Mouse (Mus musculus) thymus, postnatal 0 days (tissue): ENCODE measurements around the gene Pomgnt1. TPM values are rescaled to one million over a fixed set of nuclear protein-coding genes. Genes with fewer than 3 reads are reported as not detected.

Source experiments
- DNase-seq: peaks from one replicate; pipeline ENCODE4 v3.0.0-alpha.2; 2015; ENCODE audit warnings: low spot score
- polyA plus RNA-seq: library from polyadenylated mRNA; unstranded; fragments of >200 nt; fragmentation: Nextera tagmentation; extraction: Ambion mirVana; gene quantifications from 2 replicates; pipeline ENCODE4 v1.2.1, GENCODE M21; 2015

Gene Pomgnt1
- polyA plus RNA-seq = 28.6 and 30.5 TPM in 2 replicates

- peak; percentile 78 for DNase-seq
These were observed at the start of gene Pomgnt1, which contains the start of gene Rad54l for GRCm38 (mm10) chr4:116123602-116124519. Pomgnt1 (plus strand) TSS chr4:116123840. Rad54l (minus strand) TSS chr4:116123690.

GRCm38 (mm10) chr4:116074145-116074675 lies 49.4 kb upstream of the Pomgnt1 start:
- DNase-seq = peak; percentile 39

GRCm38 (mm10) chr4:116074861-116075620 lies 48.6 kb upstream of the Pomgnt1 start, which contains the start of the genes Uqcrh and Lrrc41:
Uqcrh (minus strand) TSS chr4:116075071.
Lrrc41 (plus strand) TSS chr4:116075269.
- peak; percentile 96 for DNase-seq

GRCm38 (mm10) chr4:116075631-116076368 lies 47.8 kb upstream of the Pomgnt1 start:
- DNase-seq = peak; percentile 63

GRCm38 (mm10) chr4:116076369-116077231 lies 47.0 kb upstream of the Pomgnt1 start:
- DNase-seq = peak; percentile 16

- peak; percentile 15 for DNase-seq
These were observed 46.2 kb upstream of the Pomgnt1 start for GRCm38 (mm10) chr4:116077240-116078095.

- peak; percentile 48 for DNase-seq
These were observed 35.0 kb upstream of the Pomgnt1 start for GRCm38 (mm10) chr4:116088510-116089249.

GRCm38 (mm10) chr4:116096291-116096690 lies 27.3 kb upstream of the Pomgnt1 start:
- DNase-seq = no peak

GRCm38 (mm10) chr4:116097211-116097610 lies 26.4 kb upstream of the Pomgnt1 start:
- DNase-seq = no peak

GRCm38 (mm10) chr4:116100959-116101358 lies 22.7 kb upstream of the Pomgnt1 start:
- DNase-seq = no peak

GRCm38 (mm10) chr4:116105278-116105677 lies 18.4 kb upstream of the Pomgnt1 start:
- DNase-seq = no peak

GRCm38 (mm10) chr4:116110695-116111094 lies 12.9 kb upstream of the Pomgnt1 start:
- no peak for DNase-seq

GRCm38 (mm10) chr4:116111486-116111885 lies 12.2 kb upstream of the Pomgnt1 start:
- no peak for DNase-seq

- DNase-seq = no peak
These were observed 878 bp upstream of the Pomgnt1 start for GRCm38 (mm10) chr4:116122762-116123161.

GRCm38 (mm10) chr4:116125803-116126386 lies 2.3 kb downstream of the Pomgnt1 start:
- no peak for DNase-seq

- no peak for DNase-seq
These were observed 4.3 kb downstream of the Pomgnt1 start for GRCm38 (mm10) chr4:116127956-116128355.

- DNase-seq = no peak
These were observed 9.5 kb downstream of the Pomgnt1 start for GRCm38 (mm10) chr4:116133126-116133525.

GRCm38 (mm10) chr4:116134990-116135389 lies 11.3 kb downstream of the Pomgnt1 start:
- DNase-seq = peak; percentile 59
